Mouse (Mus musculus): ENCODE measurements around the gene Olfr1120.
"Not testable (repeated sequence)": the region's sequence is repeated elsewhere in the genome, so short reads cannot be mapped to it uniquely, and the experiment has no call there.

Gene Olfr1120

DNA sequence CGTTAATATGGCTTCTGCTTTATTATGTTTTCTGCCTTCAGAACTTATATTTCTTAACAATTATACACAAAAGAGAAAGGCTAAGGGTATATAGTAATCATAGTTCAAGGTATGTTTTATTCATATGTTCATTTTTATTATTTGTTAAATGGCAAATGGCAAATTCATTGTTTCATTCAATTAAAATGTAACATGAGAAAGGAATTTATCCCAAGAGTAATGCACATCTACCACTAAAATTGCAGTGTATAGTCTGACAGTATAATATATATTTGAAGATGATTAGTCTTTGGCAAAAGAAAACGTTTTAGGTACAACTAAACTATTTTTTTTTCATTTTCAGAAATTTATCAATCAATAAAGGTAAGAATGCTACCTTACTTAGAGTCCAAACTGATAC is at the start of gene Olfr1120:
Gene Olfr1120, plus strand, starts transcription at position 301 of the 400 bp plus-strand sequence.
- DNase-seq (ENCODE audit: extremely low spot score) = no peak

DNA sequence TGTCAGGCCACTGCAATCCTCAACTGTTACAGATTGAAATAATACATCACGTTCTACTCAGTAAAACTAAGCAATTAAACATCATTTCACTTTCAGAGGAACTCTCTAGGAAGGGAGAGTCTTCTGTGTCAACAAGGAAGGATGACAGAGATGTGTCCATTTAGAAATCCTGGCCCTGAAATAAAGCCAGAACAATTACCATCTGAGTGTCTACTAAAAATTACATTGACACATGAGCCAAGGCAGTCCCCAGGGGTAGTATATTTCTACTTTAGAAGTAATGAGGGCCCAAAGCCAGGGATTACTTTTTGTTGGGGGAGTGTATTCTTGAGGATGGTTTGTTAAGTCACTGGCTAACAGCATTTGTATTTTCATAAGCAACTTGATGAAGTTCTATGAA is 47.3 kb upstream of the Olfr1120 start, which contains the start of gene Olfr1118:
Gene Olfr1118, plus strand, starts transcription at position 301 of the 400 bp plus-strand sequence.
- DNase-seq (ENCODE audit: extremely low spot score) = no peak

DNA sequence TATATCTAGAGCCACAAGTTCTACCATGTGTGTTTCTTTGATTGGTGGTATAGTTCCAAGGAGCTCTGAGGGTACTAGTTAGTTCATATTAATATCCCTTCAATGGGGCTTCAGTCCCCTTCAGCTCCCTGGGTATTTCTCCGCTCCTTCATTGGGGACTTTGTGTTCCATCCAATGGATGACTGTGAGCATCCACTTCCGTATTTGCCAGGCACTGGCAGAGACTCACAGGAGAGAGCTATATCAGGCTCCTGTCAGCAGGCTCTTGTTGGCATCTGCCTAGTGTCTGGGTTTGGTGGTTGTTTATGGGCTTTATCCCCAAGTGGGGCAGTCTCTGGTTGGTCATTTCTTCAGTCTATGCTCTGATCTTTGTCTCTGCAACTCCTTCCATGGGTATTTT is 5.5 kb downstream of the Olfr1120 start:
- DNase-seq (ENCODE audit: extremely low spot score) = not testable (repeated sequence)

DNA sequence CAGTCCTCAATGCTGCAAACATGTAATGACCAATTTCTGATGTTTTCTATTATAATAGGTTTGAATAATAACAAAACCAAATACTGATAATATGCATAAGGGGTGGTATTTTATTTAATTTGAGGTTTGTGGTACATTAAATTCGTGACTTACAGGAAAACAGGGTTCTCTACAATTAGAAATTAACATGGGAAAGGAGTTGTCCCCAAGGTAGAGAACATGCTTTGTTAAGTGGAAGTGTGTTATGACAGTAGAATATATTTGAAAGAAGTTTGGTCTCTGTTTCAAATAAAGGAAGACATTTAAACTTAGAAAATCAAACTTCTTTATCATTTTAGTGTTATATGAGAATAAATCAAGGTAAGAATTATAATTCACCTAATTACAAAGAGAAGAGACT is 15.0 kb downstream of the Olfr1120 start, which contains the start of gene Olfr1121:
Gene Olfr1121, plus strand, starts transcription at position 301 of the 400 bp plus-strand sequence.
- DNase-seq (ENCODE audit: extremely low spot score) = no peak

DNA sequence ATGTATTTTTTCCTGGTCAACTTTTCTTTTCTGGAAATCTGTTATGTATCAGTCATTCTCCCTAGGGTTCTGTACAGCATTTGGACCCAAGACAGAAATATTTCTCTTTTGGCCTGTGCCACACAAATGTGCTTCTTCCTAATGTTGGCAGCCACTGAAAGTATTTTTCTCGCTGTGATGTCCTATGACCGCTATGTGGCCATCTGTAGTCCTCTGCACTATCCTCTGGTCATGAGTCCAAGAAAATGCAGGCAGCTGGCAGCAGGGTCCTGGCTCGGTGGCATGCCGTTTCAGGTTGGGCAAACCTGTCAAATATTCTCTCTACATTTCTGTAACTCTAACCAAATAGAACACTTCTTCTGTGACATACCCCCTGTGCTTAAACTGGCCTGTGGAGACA is 17.1 kb downstream of the Olfr1120 start:
- no peak for DNase-seq (ENCODE audit: extremely low spot score)

DNA sequence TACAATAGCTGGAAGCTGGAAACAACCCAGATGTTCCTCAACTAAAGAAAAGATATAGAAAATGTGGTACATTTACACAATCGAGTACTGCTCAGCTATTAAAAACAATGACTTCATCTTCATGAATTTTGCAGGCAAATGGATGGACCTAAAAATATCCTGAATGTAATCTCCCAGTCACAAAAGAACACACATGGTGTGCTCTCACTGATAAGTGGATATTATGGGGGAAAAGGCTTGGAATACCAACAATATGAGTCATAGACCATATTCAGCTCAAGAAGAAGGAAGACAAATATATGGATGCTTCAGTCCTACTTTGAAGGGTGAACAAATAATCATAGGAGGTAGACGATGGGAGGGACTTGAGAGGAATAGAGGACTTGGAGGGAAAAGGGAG is 29.3 kb downstream of the Olfr1120 start:
- DNase-seq (ENCODE audit: extremely low spot score) = no peak

DNA sequence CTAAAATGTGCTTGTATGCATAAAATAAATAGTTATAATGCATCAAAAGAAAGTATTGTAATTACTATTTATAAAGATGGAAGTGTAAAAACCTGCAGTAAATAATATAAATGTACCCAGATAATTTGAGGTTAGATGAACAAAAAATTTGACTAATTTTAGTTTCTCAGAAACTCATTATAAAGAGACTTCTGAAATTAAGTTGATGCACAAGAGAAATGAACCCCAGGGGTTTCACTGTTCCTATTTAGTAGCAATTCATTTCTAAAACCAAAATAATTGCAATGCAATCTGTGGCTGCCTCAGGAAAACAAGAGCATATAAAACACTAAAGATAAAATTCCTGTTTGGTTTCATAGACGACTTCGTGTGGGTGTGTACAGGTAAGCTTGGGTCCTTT is 30.9 kb downstream of the Olfr1120 start, which contains the start of gene Olfr1122:
Gene Olfr1122, plus strand, starts transcription at position 301 of the 400 bp plus-strand sequence.
- no peak for DNase-seq (ENCODE audit: extremely low spot score)

DNA sequence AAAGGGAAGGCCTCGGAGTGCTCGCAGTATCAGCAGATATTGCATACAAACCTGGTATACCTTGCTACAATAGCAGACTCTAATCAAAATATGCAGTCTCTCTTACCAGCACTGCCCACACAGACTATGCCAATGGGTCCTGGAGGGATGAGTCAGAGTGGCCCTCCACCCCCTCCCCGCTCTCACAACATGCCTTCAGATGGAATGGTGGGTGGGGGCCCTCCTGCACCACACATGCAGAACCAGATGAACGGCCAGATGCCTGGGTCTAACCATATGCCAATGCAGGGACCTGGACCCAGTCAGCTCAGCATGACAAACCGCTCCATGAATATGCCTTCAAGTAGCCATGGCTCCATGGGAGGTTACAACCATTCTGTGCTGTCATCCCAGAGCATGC is 39.0 kb downstream of the Olfr1120 start:
- not testable (repeated sequence) for DNase-seq (ENCODE audit: extremely low spot score)

DNA sequence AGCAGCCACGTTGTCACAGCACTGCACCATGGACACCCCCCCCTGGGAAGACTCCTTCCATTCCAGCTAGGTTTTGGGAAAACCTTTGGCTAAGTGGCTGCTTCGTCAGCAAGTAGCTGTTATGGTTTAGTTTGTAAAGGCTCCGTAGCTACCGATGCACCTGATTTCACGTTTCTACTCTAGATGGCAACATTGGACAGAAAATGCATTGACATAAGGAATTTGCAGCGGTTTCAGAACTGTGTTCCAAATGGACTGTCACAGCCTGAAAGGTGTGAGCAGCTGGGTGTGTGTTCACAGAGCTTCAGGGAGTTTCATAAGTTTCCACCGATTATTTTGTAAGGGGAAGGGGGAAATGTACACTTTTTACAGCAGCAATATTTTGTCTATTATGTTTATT is 40.1 kb downstream of the Olfr1120 start:
- not testable (repeated sequence) for DNase-seq (ENCODE audit: extremely low spot score)
